Mouse (Mus musculus): Measurements from ENCODE around the gene A930017K11Rik. TPM values are rescaled to one million over a fixed set of nuclear protein-coding genes. Genes with fewer than 3 reads are reported as not detected.

Gene A930017K11Rik
- polyA plus RNA-seq, 1 experiment from 2014 or later, result 3.9 TPM

DNA sequence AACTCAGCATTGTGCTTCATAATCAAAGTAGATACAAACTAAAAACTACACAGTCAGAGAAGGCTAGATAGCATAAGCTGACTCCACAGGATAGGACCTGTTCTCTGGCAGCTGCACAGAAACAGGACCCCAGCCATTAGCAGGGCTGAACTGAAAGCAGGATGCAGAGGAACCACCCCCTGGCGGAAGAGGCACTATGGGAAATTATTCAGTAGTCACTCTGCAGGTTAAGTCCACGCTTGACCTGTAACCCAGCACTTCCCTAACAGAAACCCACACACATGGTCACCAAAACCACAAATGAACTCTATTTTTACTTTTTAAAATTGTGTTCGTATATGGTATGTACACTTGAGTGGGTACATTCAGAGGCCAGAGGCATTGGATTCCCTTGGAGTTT is 49.3 kb downstream of the A930017K11Rik start:
- no peaks in the 10 kb centered on the region for H3K4me1 ChIP-seq (ENCODE audit: control insufficient read depth, insufficient read depth, low read depth, low read length)
- ATAC-seq, result no peak
- H3K4me2 ChIP-seq (ENCODE audit: low read length), result no peak overlapping the region
- H3K27ac ChIP-seq (ENCODE audit: low read depth, low read length), result no peak overlapping the region
- H3K27me3 ChIP-seq (replicated peaks; ENCODE audit: control insufficient read depth, insufficient read depth, low read length), result no peaks in the 10 kb centered on the region
- peaks cover 3% of the 10 kb centered on the region; the same call in 1 of the 2 replicates for H3K36me3 ChIP-seq (ENCODE audit: control insufficient read depth, insufficient read depth, low read length)
- 90% methylated on average over 3 of the region's 3 CpGs for WGBS
- no peaks in the 10 kb centered on the region for H3K9me3 ChIP-seq (ENCODE audit: control insufficient read depth, low read length)
- H3K9ac ChIP-seq (ENCODE audit: low read depth, low read length), result no peak overlapping the region
- H3K4me3 ChIP-seq (ENCODE audit: low read length), result no peak overlapping the region

DNA sequence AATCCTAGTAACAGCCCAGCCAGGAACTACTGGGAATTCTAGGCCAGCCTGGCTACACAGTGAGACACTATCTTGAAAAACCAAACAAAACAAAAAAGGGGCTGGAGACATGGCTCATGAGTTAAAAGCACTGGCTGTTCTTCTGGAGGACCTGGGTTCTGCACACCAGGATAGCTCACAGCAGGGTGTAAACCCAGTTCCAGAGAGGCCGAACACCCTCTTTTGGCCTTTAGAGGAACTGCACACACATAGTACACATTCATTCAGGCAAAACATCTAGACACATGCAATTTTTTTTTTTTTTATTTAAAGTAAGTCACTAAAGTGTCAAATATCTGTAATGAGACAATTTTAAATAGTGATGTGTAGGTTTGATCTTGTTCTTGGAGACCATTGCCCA is 52.2 kb downstream of the A930017K11Rik start:
- 100% methylated on average over 1 of the region's 1 CpGs for WGBS
- H3K27ac ChIP-seq (ENCODE audit: low read depth, low read length), result no peak overlapping the region
- H3K9ac ChIP-seq (ENCODE audit: low read depth, low read length), result no peak overlapping the region
- no peaks in the 10 kb centered on the region for H3K27me3 ChIP-seq (replicated peaks; ENCODE audit: control insufficient read depth, insufficient read depth, low read length)
- ATAC-seq, result no peak
- H3K9me3 ChIP-seq (ENCODE audit: control insufficient read depth, low read length), result no peaks in the 10 kb centered on the region
- H3K36me3 ChIP-seq (ENCODE audit: control insufficient read depth, insufficient read depth, low read length), result peaks cover 3% of the 10 kb centered on the region; the same call in 1 of the 2 replicates
- H3K4me1 ChIP-seq (ENCODE audit: control insufficient read depth, insufficient read depth, low read depth, low read length), result no peaks in the 10 kb centered on the region
- no peak overlapping the region for H3K4me3 ChIP-seq (ENCODE audit: low read length)
- H3K4me2 ChIP-seq (ENCODE audit: low read length), result no peak overlapping the region

Other genes starting within 250 kb of the A930017K11Rik start
- gene Gng13, start 235.4 kb downstream of the A930017K11Rik start, polyA plus RNA-seq (2015; fragmentation: Nextera tagmentation; extraction: Ambion mirVana), result 5.5 and 11.3 TPM in 2 replicates
- gene Chtf18, start 225.1 kb downstream of the A930017K11Rik start, polyA plus RNA-seq (2015; fragmentation: Nextera tagmentation; extraction: Ambion mirVana), result 6.4 and 7.4 TPM in 2 replicates
- 32.9 and 33.0 TPM in 2 replicates for gene Rpusd1, start 224.9 kb downstream of the A930017K11Rik start, polyA plus RNA-seq (2015; fragmentation: Nextera tagmentation; extraction: Ambion mirVana)
- gene Mslnl, start 216.5 kb downstream of the A930017K11Rik start, polyA plus RNA-seq (2015; fragmentation: Nextera tagmentation; extraction: Ambion mirVana), result not detected in 2 replicates
- gene Msln, start 198.2 kb downstream of the A930017K11Rik start, polyA plus RNA-seq (2015; fragmentation: Nextera tagmentation; extraction: Ambion mirVana), result 0.52 and 0.76 TPM in 2 replicates
- gene Narfl, start 178.8 kb downstream of the A930017K11Rik start, polyA plus RNA-seq (2015; fragmentation: Nextera tagmentation; extraction: Ambion mirVana), result 29.9 and 30.4 TPM in 2 replicates
- gene Haghl, start 166.9 kb downstream of the A930017K11Rik start, polyA plus RNA-seq (2015; fragmentation: Nextera tagmentation; extraction: Ambion mirVana), result 149 and 169 TPM in 2 replicates
- gene Ccdc78, start 166.0 kb downstream of the A930017K11Rik start, polyA plus RNA-seq (2015; fragmentation: Nextera tagmentation; extraction: Ambion mirVana), result 0.21 and 0.28 TPM in 2 replicates
- gene Fam173a, start 159.7 kb downstream of the A930017K11Rik start, polyA plus RNA-seq (2015; fragmentation: Nextera tagmentation; extraction: Ambion mirVana), result 99.9 and 103 TPM in 2 replicates
- 1.6 and 2.2 TPM in 2 replicates for gene AC134908.4, start 156.9 kb downstream of the A930017K11Rik start, polyA plus RNA-seq (2015; fragmentation: Nextera tagmentation; extraction: Ambion mirVana)
- 79.4 and 88.8 TPM in 2 replicates for gene Metrn, start 155.4 kb downstream of the A930017K11Rik start, polyA plus RNA-seq (2015; fragmentation: Nextera tagmentation; extraction: Ambion mirVana)
- gene Fbxl16, start 143.5 kb downstream of the A930017K11Rik start, polyA plus RNA-seq (2015; fragmentation: Nextera tagmentation; extraction: Ambion mirVana), result 38.1 and 43.0 TPM in 2 replicates
- gene Wdr24, start 128.9 kb downstream of the A930017K11Rik start, polyA plus RNA-seq (2015; fragmentation: Nextera tagmentation; extraction: Ambion mirVana), result 29.7 and 32.7 TPM in 2 replicates
- 51.0 and 55.4 TPM in 2 replicates for gene Jmjd8, start 123.7 kb downstream of the A930017K11Rik start, polyA plus RNA-seq (2015; fragmentation: Nextera tagmentation; extraction: Ambion mirVana)
- gene Stub1, start 119.2 kb downstream of the A930017K11Rik start, polyA plus RNA-seq (2015; fragmentation: Nextera tagmentation; extraction: Ambion mirVana), result 397 and 428 TPM in 2 replicates
- 61.6 and 73.4 TPM in 2 replicates for gene Rhbdl1, start 115.3 kb downstream of the A930017K11Rik start, polyA plus RNA-seq (2015; fragmentation: Nextera tagmentation; extraction: Ambion mirVana)
- 14.8 and 15.4 TPM in 2 replicates for gene Gm20683, start 110.8 kb downstream of the A930017K11Rik start, polyA plus RNA-seq (2015; fragmentation: Nextera tagmentation; extraction: Ambion mirVana)
- 16.9 and 20.3 TPM in 2 replicates for gene Rhot2, start 107.7 kb downstream of the A930017K11Rik start, polyA plus RNA-seq (2015; fragmentation: Nextera tagmentation; extraction: Ambion mirVana)
- gene Wdr90, start 91.1 kb downstream of the A930017K11Rik start, polyA plus RNA-seq (2015; fragmentation: Nextera tagmentation; extraction: Ambion mirVana), result 13.1 and 16.2 TPM in 2 replicates
- gene Mcrip2, start 83.8 kb downstream of the A930017K11Rik start, polyA plus RNA-seq (2015; fragmentation: Nextera tagmentation; extraction: Ambion mirVana), result 34.1 and 38.9 TPM in 2 replicates
- 63.4 and 67.5 TPM in 2 replicates for gene Mettl26, start 77.5 kb downstream of the A930017K11Rik start, polyA plus RNA-seq (2015; fragmentation: Nextera tagmentation; extraction: Ambion mirVana)
- 0.34 and 0.51 TPM in 2 replicates for gene Wfikkn1, start 71.7 kb downstream of the A930017K11Rik start, polyA plus RNA-seq (2015; fragmentation: Nextera tagmentation; extraction: Ambion mirVana)
- 49.5 and 50.8 TPM in 2 replicates for gene Rab40c, start 32.8 kb downstream of the A930017K11Rik start, polyA plus RNA-seq (2015; fragmentation: Nextera tagmentation; extraction: Ambion mirVana)
- 83.1 and 90.5 TPM in 2 replicates for gene Pigq, start 7.6 kb downstream of the A930017K11Rik start, polyA plus RNA-seq (2015; fragmentation: Nextera tagmentation; extraction: Ambion mirVana)
- gene Nhlrc4, start 7.6 kb downstream of the A930017K11Rik start, polyA plus RNA-seq (2015; fragmentation: Nextera tagmentation; extraction: Ambion mirVana), result 0.19 and 0.52 TPM in 2 replicates
- 20.6 and 25.5 TPM in 2 replicates for gene Capn15, start 33.2 kb upstream of the A930017K11Rik start, polyA plus RNA-seq (2015; fragmentation: Nextera tagmentation; extraction: Ambion mirVana)
- 12.8 and 23.0 TPM in 2 replicates for gene Rab11fip3, start 117.0 kb upstream of the A930017K11Rik start, polyA plus RNA-seq (2015; fragmentation: Nextera tagmentation; extraction: Ambion mirVana)
- 45.6 and 45.7 TPM in 2 replicates for gene Decr2, start 137.8 kb upstream of the A930017K11Rik start, polyA plus RNA-seq (2015; fragmentation: Nextera tagmentation; extraction: Ambion mirVana)
- 22.9 and 23.2 TPM in 2 replicates for gene Nme4, start 143.0 kb upstream of the A930017K11Rik start, polyA plus RNA-seq (2015; fragmentation: Nextera tagmentation; extraction: Ambion mirVana)
- gene Tmem8, start 160.7 kb upstream of the A930017K11Rik start, polyA plus RNA-seq (2015; fragmentation: Nextera tagmentation; extraction: Ambion mirVana), result 4.0 and 4.2 TPM in 2 replicates
- gene Mrpl28, start 170.9 kb upstream of the A930017K11Rik start, polyA plus RNA-seq (2015; fragmentation: Nextera tagmentation; extraction: Ambion mirVana), result 188 and 195 TPM in 2 replicates
- 6.2 and 7.1 TPM in 2 replicates for gene Axin1, start 186.1 kb upstream of the A930017K11Rik start, polyA plus RNA-seq (2015; fragmentation: Nextera tagmentation; extraction: Ambion mirVana)
- 0.14 TPM in 1 of 2 replicates, not detected in the other for gene Pdia2, start 246.5 kb upstream of the A930017K11Rik start, polyA plus RNA-seq (2015; fragmentation: Nextera tagmentation; extraction: Ambion mirVana)

Measured in hindbrain, embryonic 16.5 days (tissue).